Mouse (Mus musculus) kidney, adult 2 months (tissue): ENCODE results near the gene Pla2g5. TPM values are rescaled to one million over a fixed set of nuclear protein-coding genes. Genes with fewer than 3 reads are reported as not detected.

Source experiments
- DNase-seq: peaks from one replicate; pipeline ENCODE4 v3.0.0; 2021
- H3K27ac ChIP-seq: fragments of 200-500 bp; 2 replicates; pipeline ENCODE4 v1.5.1; 2012; ENCODE audit warnings: low read depth, low read length, control low read depth, inconsistent platforms; ENCODE audit not compliant: insufficient read depth
- H3K27me3 ChIP-seq: fragments of 200-500 bp; replicated peaks from 2 replicates; pipeline ENCODE4 v1.6.1; 2012; ENCODE audit warnings: mild to moderate bottlenecking, moderate library complexity, low read length, inconsistent platforms; ENCODE audit not compliant: control insufficient read depth, insufficient read depth
- H3K36me3 ChIP-seq: fragments of 200-500 bp; 2 replicates; pipeline ENCODE4 v1.6.1; 2012; ENCODE audit warnings: mild to moderate bottlenecking, moderate library complexity, low read length, inconsistent platforms; ENCODE audit not compliant: control insufficient read depth, insufficient read depth
- H3K4me1 ChIP-seq: fragments of 200-500 bp; 2 replicates; pipeline ENCODE4 v1.6.1; 2011; ENCODE audit warnings: low read length; ENCODE audit not compliant: control insufficient read depth, insufficient read depth
- H3K4me3 ChIP-seq: fragments of 200-500 bp; 2 replicates; pipeline ENCODE4 v1.5.1; 2011; ENCODE audit warnings: mild to moderate bottlenecking, low read depth, low read length, control low read depth; ENCODE audit not compliant: insufficient read depth
- CTCF ChIP-seq: fragments of 200-500 bp; conservative IDR thresholded peaks from 2 replicates; pipeline ENCODE4 v1.5.1; 2011; ENCODE audit warnings: low read depth, mild to moderate bottlenecking, control low read depth, low read length, moderate library complexity, mixed read lengths; ENCODE audit not compliant: insufficient read depth, insufficient read length
- POLR2A ChIP-seq: fragments of 200-500 bp; IDR thresholded peaks from one replicate; pipeline ENCODE4 v1.6.1; 2011; ENCODE audit warnings: low read depth, low read length, control low read depth
- whole genome bisulfite sequencing: fragments of 180-500 bp; shearing (Covaris S2); methylation state at CpG from one replicate; pipeline ENCODE4 v1.1.7; 2018; 5-methylcytosine and 5-hydroxymethylcytosine counted together
- polyA plus RNA-seq: library from polyadenylated mRNA; depleted of rRNA; stranded (reverse); fragments of >200 nt; gene quantifications from 2 replicates; pipeline ENCODE4 v1.2.3, GENCODE M21; 2012

Pla2g5 gene
- polyA plus RNA-seq, 1 experiment, result 63.0 TPM

- WGBS, result 22% methylated on average over 4 of the region's 4 CpGs
- TF ChIP-seq CTCF (peak; percentile 24; the same call in 1 of the 2 replicates), POLR2A (no peak)
- DNase-seq, result no peak
- Histone ChIP-seq H3K4me3 (no peak overlapping the region), H3K27me3 (no peaks in the 10 kb centered on the region), H3K4me1 (no peaks in the 10 kb centered on the region), H3K36me3 (no peaks in the 10 kb centered on the region), H3K27ac (no peak overlapping the region)
Observed at GRCm38 (mm10) chr4:138785721-138786120, 77.6 kb downstream of the Pla2g5 start.

GRCm38 (mm10) chr4:138782098-138782497 is 81.2 kb downstream of the Pla2g5 start:
- no peak overlapping the region for H3K27ac ChIP-seq
- 80% methylated on average over 6 of the region's 6 CpGs for WGBS
- DNase-seq, result no peak
- H3K4me1 ChIP-seq, result no peaks in the 10 kb centered on the region
- TF ChIP-seq CTCF, result no peak
- no peak for TF ChIP-seq POLR2A
- no peaks in the 10 kb centered on the region for H3K36me3 ChIP-seq
- H3K27me3 ChIP-seq, result no peaks in the 10 kb centered on the region
- H3K4me3 ChIP-seq, result no peak overlapping the region

- no peak for DNase-seq
- Histone ChIP-seq H3K27me3 (no peaks in the 10 kb centered on the region), H3K27ac (no peak overlapping the region), H3K4me1 (no peaks in the 10 kb centered on the region), H3K36me3 (no peaks in the 10 kb centered on the region), H3K4me3 (no peak overlapping the region)
- TF ChIP-seq POLR2A, result no peak
- TF ChIP-seq CTCF, result no peak
- 81% methylated on average over 5 of the region's 5 CpGs for WGBS
Observed at GRCm38 (mm10) chr4:138780300-138780699, 83.0 kb downstream of the Pla2g5 start.

- H3K4me1 ChIP-seq, result no peaks in the 10 kb centered on the region
- WGBS, result 39% methylated on average over 20 of the region's 20 CpGs
- DNase-seq, result no peak
- no peak overlapping the region for H3K27ac ChIP-seq
- no peak for TF ChIP-seq CTCF
- TF ChIP-seq POLR2A, result no peak
- no peaks in the 10 kb centered on the region for H3K36me3 ChIP-seq
- no peak overlapping the region for H3K4me3 ChIP-seq
- no peaks in the 10 kb centered on the region for H3K27me3 ChIP-seq
Observed at GRCm38 (mm10) chr4:138777417-138778407, 85.6 kb downstream of the Pla2g5 start.

- 88% methylated on average over 6 of the region's 6 CpGs for WGBS
Observed at GRCm38 (mm10) chr4:138775435-138775834, 87.8 kb downstream of the Pla2g5 start, which contains the start of gene Pla2g2d. Gene Pla2g2d, plus strand, starts transcription at chr4:138775735.

GRCm38 (mm10) chr4:138772386-138772785 is 90.9 kb downstream of the Pla2g5 start:
- no peak for DNase-seq
- H3K27ac ChIP-seq, result no peak overlapping the region
- H3K36me3 ChIP-seq, result no peaks in the 10 kb centered on the region
- H3K4me3 ChIP-seq, result no peak overlapping the region
- H3K27me3 ChIP-seq, result no peaks in the 10 kb centered on the region
- no peak for TF ChIP-seq POLR2A
- TF ChIP-seq CTCF, result no peak
- 61% methylated on average over 5 of the region's 5 CpGs for WGBS
- H3K4me1 ChIP-seq, result peaks cover 3% of the 10 kb centered on the region; the same call in 1 of the 2 replicates

More at GRCm38 (mm10) chr4:138775435-138775834, 87.8 kb downstream of the Pla2g5 start, which contains the start of gene Pla2g2d:
- H3K27me3 ChIP-seq, result no peaks in the 10 kb centered on the region
- TF ChIP-seq CTCF (no peak), POLR2A (no peak)
- no peak for DNase-seq
- H3K36me3 ChIP-seq, result no peaks in the 10 kb centered on the region
- no peak within 1 kb of the TSS for H3K4me3 ChIP-seq
- peaks cover 3% of the 10 kb centered on the region; the same call in 1 of the 2 replicates for H3K4me1 ChIP-seq
- no peak within 1 kb of the TSS for H3K27ac ChIP-seq

GRCm38 (mm10) chr4:138771970-138772369 is 91.3 kb downstream of the Pla2g5 start:
- Histone ChIP-seq H3K4me3 (no peak overlapping the region), H3K27ac (no peak overlapping the region), H3K4me1 (peaks cover 3% of the 10 kb centered on the region; the same call in 1 of the 2 replicates), H3K36me3 (no peaks in the 10 kb centered on the region), H3K27me3 (no peaks in the 10 kb centered on the region)
- TF ChIP-seq POLR2A (no peak), CTCF (no peak)
- DNase-seq, result peak; percentile 53
- WGBS, result 58% methylated on average over 10 of the region's 10 CpGs
